Mouse (Mus musculus): Measurements from ENCODE around the gene Sdc4. TPM values are rescaled to one million over a fixed set of nuclear protein-coding genes. Genes with fewer than 3 reads are reported as not detected.

The Sdc4 gene
- polyA plus RNA-seq, 1 experiment from 2014 or later = 6.7 TPM

- H3K9ac ChIP-seq = no peak overlapping the region
- H3K4me2 ChIP-seq = no peak overlapping the region
- H3K27me3 ChIP-seq (replicated peaks) = no peaks in the 10 kb centered on the region
- H3K4me1 ChIP-seq = no peaks in the 10 kb centered on the region
- 90% methylated on average over 5 of the region's 5 CpGs for WGBS
- no peak overlapping the region for H3K27ac ChIP-seq
- ATAC-seq (replicated peaks) = no peak
- H3K36me3 ChIP-seq (replicated peaks) = no peaks in the 10 kb centered on the region
- H3K9me3 ChIP-seq = no peaks in the 10 kb centered on the region
- no peak overlapping the region for H3K4me3 ChIP-seq
Observed at GRCm38 (mm10) chr2:164425401-164425800, 18.3 kb downstream of the Sdc4 start.

GRCm38 (mm10) chr2:164424406-164424805 is 19.3 kb downstream of the Sdc4 start:
- no peak overlapping the region for H3K4me2 ChIP-seq
- no peak overlapping the region for H3K4me3 ChIP-seq
- H3K36me3 ChIP-seq (replicated peaks) = no peaks in the 10 kb centered on the region
- no peak overlapping the region for H3K9ac ChIP-seq
- no peak overlapping the region for H3K27ac ChIP-seq
- H3K9me3 ChIP-seq = no peaks in the 10 kb centered on the region
- H3K27me3 ChIP-seq (replicated peaks) = no peaks in the 10 kb centered on the region
- H3K4me1 ChIP-seq = no peaks in the 10 kb centered on the region
- no peak for ATAC-seq (replicated peaks)
- WGBS = 86% methylated on average over 8 of the region's 8 CpGs

DNA sequence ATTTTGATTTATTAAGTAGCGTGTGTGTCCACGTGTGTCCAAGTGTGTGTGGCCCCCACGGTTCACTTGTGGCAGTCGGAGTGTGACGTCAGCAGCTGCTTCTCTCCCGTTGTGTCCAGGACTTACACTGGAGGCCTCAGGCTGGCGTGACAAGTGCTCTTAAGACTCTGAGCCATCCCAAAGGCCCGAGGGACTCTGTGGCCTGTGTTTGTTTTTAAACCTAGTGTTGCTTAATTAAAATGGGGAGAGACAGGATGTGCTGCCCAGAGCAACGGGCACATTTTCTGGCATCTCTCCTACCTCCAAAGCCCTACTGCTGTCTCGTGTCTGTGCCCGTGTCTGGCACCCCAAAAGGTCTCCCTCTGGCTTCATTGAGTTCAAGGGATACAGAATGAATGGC is 20.2 kb downstream of the Sdc4 start:
- H3K4me2 ChIP-seq = no peak overlapping the region
- WGBS = 89% methylated on average over 11 of the region's 11 CpGs
- H3K27ac ChIP-seq = no peak overlapping the region
- H3K4me3 ChIP-seq = no peak overlapping the region
- no peaks in the 10 kb centered on the region for H3K4me1 ChIP-seq
- H3K36me3 ChIP-seq (replicated peaks) = no peaks in the 10 kb centered on the region
- no peaks in the 10 kb centered on the region for H3K27me3 ChIP-seq (replicated peaks)
- H3K9ac ChIP-seq = no peak overlapping the region
- H3K9me3 ChIP-seq = no peaks in the 10 kb centered on the region
- ATAC-seq (replicated peaks) = no peak

- 90% methylated on average over 15 of the region's 15 CpGs for WGBS
- Histone ChIP-seq H3K27ac (no peak overlapping the region), H3K9me3 (no peaks in the 10 kb centered on the region), H3K27me3 (replicated peaks) (no peaks in the 10 kb centered on the region), H3K4me3 (no peak overlapping the region), H3K9ac (no peak overlapping the region), H3K4me1 (no peaks in the 10 kb centered on the region), H3K36me3 (replicated peaks) (no peaks in the 10 kb centered on the region), H3K4me2 (no peak overlapping the region)
- ATAC-seq (replicated peaks) = no peak
Observed at GRCm38 (mm10) chr2:164422675-164423393, 20.9 kb downstream of the Sdc4 start.

DNA sequence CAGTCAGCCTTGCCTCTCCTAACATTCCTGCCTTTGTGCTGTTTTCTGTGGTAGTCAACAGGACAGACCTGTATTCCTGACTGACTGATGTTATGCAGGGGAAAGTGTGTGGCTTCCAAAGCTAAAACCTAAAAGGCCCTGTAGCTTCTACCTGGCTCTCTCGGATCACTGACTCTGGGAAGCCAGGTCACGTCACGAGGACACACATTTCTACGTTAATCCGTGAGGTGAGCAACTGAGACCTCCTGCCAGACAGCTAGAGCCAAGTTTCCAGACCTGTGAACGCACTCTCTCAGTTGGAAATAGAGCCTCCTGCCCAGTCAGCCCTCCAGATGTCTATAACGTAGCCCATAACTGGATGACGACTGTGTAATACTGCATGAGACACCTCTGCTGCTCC is 21.7 kb downstream of the Sdc4 start:
- no peak for ATAC-seq (replicated peaks)
- H3K4me3 ChIP-seq = no peak overlapping the region
- no peaks in the 10 kb centered on the region for H3K4me1 ChIP-seq
- no peaks in the 10 kb centered on the region for H3K9me3 ChIP-seq
- 89% methylated on average over 8 of the region's 8 CpGs for WGBS
- no peaks in the 10 kb centered on the region for H3K27me3 ChIP-seq (replicated peaks)
- H3K9ac ChIP-seq = no peak overlapping the region
- H3K36me3 ChIP-seq (replicated peaks) = no peaks in the 10 kb centered on the region
- H3K27ac ChIP-seq = no peak overlapping the region
- H3K4me2 ChIP-seq = no peak overlapping the region

GRCm38 (mm10) chr2:164421306-164421705 is 22.4 kb downstream of the Sdc4 start:
- 91% methylated on average over 7 of the region's 7 CpGs for WGBS
- H3K27ac ChIP-seq = no peak overlapping the region
- H3K4me2 ChIP-seq = no peak overlapping the region
- no peak for ATAC-seq (replicated peaks)
- H3K4me1 ChIP-seq = no peaks in the 10 kb centered on the region
- H3K9ac ChIP-seq = no peak overlapping the region
- H3K36me3 ChIP-seq (replicated peaks) = no peaks in the 10 kb centered on the region
- H3K9me3 ChIP-seq = no peaks in the 10 kb centered on the region
- no peaks in the 10 kb centered on the region for H3K27me3 ChIP-seq (replicated peaks)
- H3K4me3 ChIP-seq = no peak overlapping the region

- Histone ChIP-seq H3K9me3 (no peaks in the 10 kb centered on the region), H3K4me2 (no peak overlapping the region), H3K36me3 (replicated peaks) (no peaks in the 10 kb centered on the region), H3K4me1 (no peaks in the 10 kb centered on the region), H3K9ac (no peak overlapping the region), H3K27ac (no peak overlapping the region), H3K27me3 (replicated peaks) (no peaks in the 10 kb centered on the region; the same call in 1 of the 2 replicates), H3K4me3 (no peak overlapping the region)
- no peak for ATAC-seq (replicated peaks)
- WGBS = 6% methylated on average over 3 of the region's 3 CpGs
Observed at GRCm38 (mm10) chr2:164419489-164419888, 24.2 kb downstream of the Sdc4 start.

- WGBS = 29% methylated on average over 3 of the region's 3 CpGs
- H3K4me3 ChIP-seq = no peak overlapping the region
- H3K9me3 ChIP-seq = no peaks in the 10 kb centered on the region
- H3K9ac ChIP-seq = no peak overlapping the region
- H3K4me1 ChIP-seq = no peaks in the 10 kb centered on the region
- H3K27me3 ChIP-seq (replicated peaks) = peaks cover 3% of the 10 kb centered on the region; the same call in 1 of the 2 replicates
- no peaks in the 10 kb centered on the region for H3K36me3 ChIP-seq (replicated peaks)
- H3K4me2 ChIP-seq = no peak overlapping the region
- H3K27ac ChIP-seq = no peak overlapping the region
- no peak for ATAC-seq (replicated peaks)
Observed at GRCm38 (mm10) chr2:164418308-164418875, 25.3 kb downstream of the Sdc4 start.

- Histone ChIP-seq H3K27ac (no peak overlapping the region), H3K9me3 (no peaks in the 10 kb centered on the region), H3K4me3 (no peak overlapping the region), H3K36me3 (replicated peaks) (no peaks in the 10 kb centered on the region), H3K27me3 (replicated peaks) (peaks cover 3% of the 10 kb centered on the region; the same call in 1 of the 2 replicates), H3K4me2 (no peak overlapping the region), H3K4me1 (no peaks in the 10 kb centered on the region), H3K9ac (no peak overlapping the region)
- WGBS = 3% methylated on average over 2 of the region's 2 CpGs
- no peak for ATAC-seq (replicated peaks)
Observed at GRCm38 (mm10) chr2:164417198-164417597, 26.5 kb downstream of the Sdc4 start.

DNA sequence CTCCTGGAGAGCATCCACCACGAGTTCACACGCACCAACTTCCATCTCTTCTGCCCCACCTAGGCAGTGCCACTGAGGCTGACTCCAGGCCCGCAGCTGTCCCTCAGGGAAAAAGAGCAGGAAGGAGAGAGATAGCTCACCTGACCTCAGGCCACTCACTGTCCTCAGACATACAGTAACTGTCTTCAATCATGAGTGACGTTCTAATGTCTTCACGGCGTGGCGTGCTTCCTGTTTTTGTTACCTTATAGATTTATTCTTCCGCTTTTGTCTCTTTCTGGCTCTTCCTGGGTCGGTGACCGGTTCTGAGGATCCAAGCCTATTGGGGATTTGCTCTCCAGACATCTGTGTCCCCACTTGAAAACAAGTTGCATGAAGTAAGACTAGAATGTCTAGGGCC is 29.1 kb downstream of the Sdc4 start:
- WGBS = 73% methylated on average over 10 of the region's 10 CpGs
- no peak overlapping the region for H3K9ac ChIP-seq
- no peak for ATAC-seq (replicated peaks)
- H3K4me2 ChIP-seq = peak overlapping the region; percentile 43
- no peaks in the 10 kb centered on the region for H3K9me3 ChIP-seq
- no peaks in the 10 kb centered on the region for H3K36me3 ChIP-seq (replicated peaks)
- H3K27me3 ChIP-seq (replicated peaks) = peaks cover 13% of the 10 kb centered on the region
- H3K4me1 ChIP-seq = no peaks in the 10 kb centered on the region
- H3K27ac ChIP-seq = no peak overlapping the region
- H3K4me3 ChIP-seq = peak overlapping the region; percentile 6; the same call in 1 of the 2 replicates

DNA sequence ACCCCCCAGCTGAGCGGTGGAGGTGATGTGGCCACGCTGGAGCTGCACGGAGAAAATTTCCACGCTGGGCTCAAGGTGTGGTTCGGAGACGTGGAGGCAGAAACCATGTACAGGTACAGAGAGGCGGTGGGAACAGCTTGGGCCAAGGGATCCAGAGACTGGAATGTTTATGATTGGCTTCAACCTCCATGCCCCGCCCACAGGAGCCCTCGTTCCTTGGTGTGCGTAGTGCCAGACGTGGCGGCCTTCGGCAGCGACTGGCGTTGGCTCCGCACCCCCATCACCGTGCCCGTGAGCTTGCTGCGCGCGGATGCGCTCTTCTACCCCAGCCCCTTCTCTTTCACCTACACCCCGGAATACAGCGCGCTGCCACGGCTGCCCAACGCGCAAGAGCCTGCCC is 29.5 kb downstream of the Sdc4 start:
- no peak for ATAC-seq (replicated peaks)
- Histone ChIP-seq H3K27me3 (replicated peaks) (peaks cover 17% of the 10 kb centered on the region), H3K4me3 (peak overlapping the region; percentile 6), H3K4me1 (no peaks in the 10 kb centered on the region), H3K9ac (no peak overlapping the region), H3K9me3 (no peaks in the 10 kb centered on the region), H3K4me2 (peak overlapping the region; percentile 43), H3K27ac (no peak overlapping the region), H3K36me3 (replicated peaks) (no peaks in the 10 kb centered on the region)
- 24% methylated on average over 28 of the region's 28 CpGs for WGBS

GRCm38 (mm10) chr2:164407708-164408107 is 36.0 kb downstream of the Sdc4 start:
- Histone ChIP-seq H3K27me3 (replicated peaks) (peaks cover 77% of the 10 kb centered on the region), H3K27ac (no peak overlapping the region), H3K4me2 (no peak overlapping the region), H3K9me3 (no peaks in the 10 kb centered on the region), H3K4me3 (no peak overlapping the region), H3K9ac (no peak overlapping the region), H3K36me3 (replicated peaks) (no peaks in the 10 kb centered on the region), H3K4me1 (peaks cover 12% of the 10 kb centered on the region; the same call in 1 of the 2 replicates)
- ATAC-seq (replicated peaks) = no peak
- WGBS = 3% methylated on average over 22 of the region's 22 CpGs

DNA sequence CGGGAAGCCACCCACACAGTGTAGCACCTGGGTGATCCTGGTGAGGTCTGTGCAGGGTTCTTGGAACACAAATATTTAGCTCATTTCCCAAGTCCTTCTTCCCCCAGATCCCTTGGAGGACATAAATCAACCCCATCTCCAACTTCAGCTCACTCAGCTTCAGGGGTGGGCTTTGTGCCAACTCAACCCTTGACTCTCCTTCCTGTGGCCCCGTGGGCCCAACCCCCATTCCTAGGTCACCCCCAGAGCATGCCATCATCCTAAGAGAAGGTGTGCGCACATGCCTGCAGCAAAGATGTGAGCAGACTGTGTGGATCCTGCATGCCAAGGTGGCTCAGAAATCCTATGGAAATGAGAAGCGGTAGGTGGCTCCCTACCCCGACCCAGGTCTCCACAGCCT is 38.2 kb downstream of the Sdc4 start:
- no peak overlapping the region for H3K9ac ChIP-seq
- H3K4me2 ChIP-seq = no peak overlapping the region
- ATAC-seq (replicated peaks) = no peak
- no peak overlapping the region for H3K4me3 ChIP-seq
- H3K36me3 ChIP-seq (replicated peaks) = no peaks in the 10 kb centered on the region
- peaks cover 97% of the 10 kb centered on the region for H3K27me3 ChIP-seq (replicated peaks)
- no peak overlapping the region for H3K27ac ChIP-seq
- H3K4me1 ChIP-seq = peaks cover 16% of the 10 kb centered on the region; the same call in 1 of the 2 replicates
- 43% methylated on average over 5 of the region's 5 CpGs for WGBS
- H3K9me3 ChIP-seq = no peaks in the 10 kb centered on the region

Data from midbrain, embryonic 15.5 days (tissue).